Mouse (Mus musculus): ENCODE data around the gene Insig1.
A peak's percentile ranks its signal among the peaks of the same experiment; 100 is the strongest.

Insig1 gene

DNA sequence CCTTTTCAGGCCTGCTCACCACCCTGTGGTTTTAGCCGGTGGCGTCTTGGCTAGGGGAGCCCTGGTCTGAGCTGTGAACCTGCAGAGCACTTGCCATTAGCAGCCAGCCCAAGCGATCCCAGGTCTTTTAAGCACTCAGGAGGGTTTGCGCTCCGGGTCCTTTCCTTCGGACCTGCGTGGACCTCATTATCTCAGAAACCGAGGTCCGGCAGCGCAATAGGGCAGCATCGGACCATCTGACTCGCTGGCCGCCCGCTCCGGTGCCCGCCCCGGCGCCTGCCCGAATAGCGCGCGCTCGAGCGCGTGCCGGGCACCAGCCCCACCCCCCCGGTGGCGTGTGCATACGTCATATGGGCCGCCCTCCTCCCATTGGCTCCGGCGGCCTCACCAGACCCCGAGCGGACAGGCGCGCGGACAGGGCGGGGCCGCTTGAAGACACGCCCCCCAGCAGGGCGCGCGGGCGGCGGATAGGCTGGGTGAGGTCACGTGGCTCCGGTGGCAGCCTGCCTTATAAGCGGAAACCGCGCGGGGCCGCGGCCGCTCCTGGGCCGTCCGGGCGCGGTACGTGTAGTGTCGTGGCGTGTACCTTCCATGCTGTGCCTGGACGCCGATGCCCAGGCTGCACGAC lies at the start of gene Insig1:
Gene Insig1, plus strand, starts transcription at position 536 of the 628 bp plus-strand sequence.
- DNase-seq, result peak; percentile 98

DNA sequence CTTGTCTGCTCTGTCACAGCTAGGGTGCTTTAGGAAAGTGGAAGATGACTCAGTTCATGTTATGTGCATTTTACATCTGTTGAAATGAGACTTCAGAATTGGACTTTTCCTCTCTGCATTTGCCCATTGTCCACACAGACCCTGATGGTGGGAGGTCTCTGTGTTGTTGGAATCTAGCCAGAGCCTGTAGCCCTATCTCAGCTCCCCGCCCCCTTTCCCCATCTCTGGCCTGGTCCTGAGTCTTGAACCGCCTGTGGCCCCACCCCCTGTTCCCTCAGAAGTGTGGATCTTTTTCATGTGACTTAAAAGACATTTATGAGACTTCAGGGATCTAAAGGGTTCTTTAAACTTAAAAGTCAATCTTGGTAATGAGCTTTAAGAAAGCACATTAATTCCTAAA lies 47.7 kb upstream of the Insig1 start:
- DNase-seq, result no peak

DNA sequence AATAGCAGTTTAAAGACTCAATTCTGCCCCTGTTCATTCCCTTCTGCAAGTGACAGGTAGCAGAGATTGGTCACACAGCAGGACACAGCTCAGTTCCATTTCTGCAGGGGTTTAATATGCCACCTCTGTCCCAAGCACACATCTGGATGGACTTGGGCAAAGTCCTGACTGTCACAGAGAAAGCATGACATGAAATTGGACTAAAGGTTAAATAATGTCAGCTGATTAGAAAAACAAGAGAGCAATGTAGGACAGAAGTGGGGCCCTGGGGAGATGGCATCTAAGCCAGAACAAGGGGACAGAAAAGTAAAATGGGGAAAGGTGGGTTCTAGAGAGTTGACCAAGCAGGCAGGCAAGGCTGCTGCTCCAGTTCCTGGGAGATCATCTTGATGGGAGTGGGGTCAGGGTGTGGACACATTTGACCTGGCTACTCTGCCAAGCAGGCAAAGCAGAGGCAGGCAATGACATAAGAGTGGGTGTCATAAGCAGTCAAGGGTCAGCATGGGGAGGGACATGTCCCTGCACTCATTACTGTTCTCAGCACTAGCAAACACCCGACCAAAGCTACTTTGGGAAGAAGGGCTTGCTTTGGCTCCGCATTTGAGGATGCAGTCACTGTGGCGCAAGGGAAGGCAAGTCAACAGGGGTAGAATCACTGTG lies 39.5 kb upstream of the Insig1 start:
- DNase-seq, result no peak

DNA sequence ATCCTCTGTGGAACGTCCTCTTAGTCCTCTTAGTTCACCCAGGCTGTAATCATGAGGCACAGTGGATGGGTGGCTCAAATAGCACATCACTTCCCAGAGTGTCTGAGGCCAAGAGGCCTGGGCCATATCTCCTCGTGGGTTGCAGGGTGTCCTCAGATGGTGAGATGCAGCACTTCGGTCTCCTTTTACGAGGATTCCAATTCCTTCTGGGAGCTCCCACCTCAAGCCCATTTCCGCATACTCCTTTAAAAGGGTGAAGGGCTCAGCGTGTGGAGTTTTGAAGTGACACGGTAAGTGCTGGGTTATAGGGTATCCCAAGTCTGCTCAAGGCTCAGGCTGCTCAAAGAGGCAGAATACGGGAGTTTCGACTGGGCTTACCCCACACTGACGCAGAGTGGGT lies 38.3 kb upstream of the Insig1 start:
- DNase-seq, result no peak

DNA sequence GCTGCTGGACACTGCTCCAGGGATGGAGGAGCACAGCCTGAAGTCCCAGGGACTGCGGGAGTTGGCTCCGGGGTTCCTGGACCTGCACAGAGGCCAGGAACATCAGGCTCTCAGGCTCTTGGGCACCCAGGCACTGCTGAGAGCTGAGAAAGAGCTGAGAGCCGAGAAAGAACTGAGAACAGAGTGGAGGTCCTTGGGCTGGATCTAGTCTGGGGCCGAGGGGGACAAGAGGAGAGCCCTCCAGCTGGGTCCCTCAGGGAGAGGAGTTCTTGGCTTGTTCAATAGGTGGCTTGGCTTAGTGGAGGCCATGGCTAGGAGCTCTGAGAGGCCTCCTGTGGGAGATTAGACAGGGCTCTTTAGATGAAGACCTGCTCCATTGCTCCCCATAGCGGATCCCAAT lies 37.9 kb upstream of the Insig1 start:
- DNase-seq, result no peak

DNA sequence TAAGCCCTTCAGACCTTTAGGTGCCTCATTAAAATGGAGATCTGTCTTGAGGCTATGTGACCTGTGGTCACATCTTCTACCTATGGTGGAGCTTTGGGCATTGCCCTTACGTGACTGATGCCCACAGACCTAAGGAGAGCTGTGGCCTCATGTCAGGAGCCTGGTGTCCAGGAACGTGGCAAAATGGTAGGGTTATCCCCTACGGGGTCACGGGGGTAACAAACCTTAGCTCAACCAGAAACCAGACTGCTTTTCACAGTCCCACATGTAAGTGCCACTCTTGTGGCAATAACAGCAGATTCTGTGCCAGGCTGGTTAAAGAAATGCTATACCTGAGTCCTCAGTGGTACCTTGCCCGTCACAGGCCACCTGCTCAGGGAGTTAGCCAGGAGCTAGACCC lies 37.3 kb upstream of the Insig1 start:
- no peak for DNase-seq

DNA sequence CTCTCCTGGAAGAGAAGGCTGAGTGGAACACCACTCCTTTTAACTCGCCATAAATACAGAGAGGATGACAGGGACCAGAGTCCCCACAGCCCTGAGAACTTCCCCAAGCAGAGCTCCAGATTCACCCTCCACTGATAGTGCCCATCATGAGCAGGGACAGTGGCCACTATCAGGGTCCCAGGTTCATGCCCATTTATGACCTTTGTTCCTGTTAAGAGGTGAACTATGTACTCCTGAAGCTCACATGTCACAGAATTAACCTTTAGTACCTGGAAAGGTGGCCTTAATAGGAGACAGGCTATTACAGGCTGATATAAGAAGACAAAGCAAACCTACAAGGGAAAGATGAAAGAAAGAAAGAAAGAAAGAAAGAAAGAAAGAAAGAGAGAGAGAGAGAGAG lies 35.2 kb upstream of the Insig1 start:
- DNase-seq, result no peak

DNA sequence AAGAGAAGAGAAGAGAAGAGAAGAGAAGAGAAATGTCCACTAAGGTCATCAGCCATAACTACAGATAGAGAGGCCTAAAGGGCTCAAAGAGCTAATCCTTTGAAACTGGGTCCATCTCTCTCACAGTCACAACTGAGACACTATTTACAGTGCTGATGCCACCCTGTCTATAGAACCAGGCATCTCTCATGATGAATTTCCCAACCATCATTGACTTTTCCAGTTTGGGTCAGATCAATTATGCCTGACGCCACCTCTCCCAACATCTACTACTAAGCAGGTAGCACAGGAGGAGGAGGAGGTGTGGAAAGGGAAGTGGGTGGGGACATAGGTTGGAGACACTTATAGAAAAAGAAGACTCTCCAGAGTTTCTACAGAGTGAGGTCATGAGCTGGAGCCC lies 34.6 kb upstream of the Insig1 start:
- DNase-seq, result no peak

DNA sequence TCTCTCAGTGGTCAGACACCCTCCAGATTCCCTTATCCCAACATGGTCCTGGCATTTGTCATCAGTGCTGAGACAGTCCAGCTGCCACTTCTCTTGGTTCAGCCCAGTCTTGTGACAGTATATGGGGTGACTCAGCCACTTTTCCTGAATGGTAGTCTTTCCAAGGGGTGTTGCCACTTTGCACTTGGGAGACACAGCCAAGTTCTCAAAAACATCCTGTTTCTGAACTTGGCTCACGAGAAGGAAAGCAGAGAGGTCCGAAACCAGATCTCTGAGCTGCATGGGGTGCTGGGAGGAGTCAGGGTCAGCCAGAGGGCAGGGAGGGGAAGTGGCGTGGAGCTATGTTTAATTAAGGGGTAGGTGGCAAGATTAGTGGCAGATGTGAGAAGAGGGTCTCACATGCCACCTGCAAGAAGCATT lies 34.0 kb upstream of the Insig1 start:
- DNase-seq, result no peak

DNA sequence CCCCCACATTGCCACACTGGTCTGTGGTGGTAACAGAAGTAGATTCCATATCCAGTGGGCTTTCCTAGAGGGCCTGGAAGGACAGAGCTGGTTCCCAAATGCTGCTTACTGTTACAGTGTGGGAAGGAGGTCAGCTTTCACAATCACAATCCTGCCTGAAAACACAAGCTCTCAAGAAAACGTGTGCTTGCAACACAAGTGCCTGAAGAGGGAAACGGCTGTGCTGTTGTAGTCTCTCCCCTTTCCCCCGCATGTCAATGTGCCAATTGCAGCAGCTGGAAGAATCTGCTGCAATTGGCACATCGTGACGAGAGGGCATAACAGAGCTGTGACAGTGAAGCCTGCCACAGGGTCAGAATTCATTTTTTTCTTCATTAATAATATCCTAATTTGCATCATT lies 33.5 kb upstream of the Insig1 start:
- DNase-seq, result no peak

DNA sequence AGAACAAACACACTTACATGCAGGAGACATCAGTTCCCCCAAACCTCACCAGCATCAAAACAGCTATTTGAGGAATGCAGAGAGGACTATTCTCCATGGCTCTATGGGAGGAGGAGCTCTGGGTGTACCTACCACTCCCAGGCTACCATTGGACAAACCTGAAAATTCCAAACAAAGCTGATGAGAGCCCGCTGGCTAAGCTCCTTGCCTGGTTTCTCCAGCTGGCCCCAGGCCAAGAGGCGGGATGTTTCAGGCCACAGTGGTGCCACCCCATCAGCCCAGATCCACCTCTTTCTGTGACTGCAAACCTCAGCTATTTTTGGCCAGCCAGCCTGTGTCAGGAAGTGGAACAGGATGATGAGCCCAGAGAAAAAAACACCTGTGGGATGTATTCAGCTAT lies 33.0 kb upstream of the Insig1 start:
- DNase-seq, result no peak

DNA sequence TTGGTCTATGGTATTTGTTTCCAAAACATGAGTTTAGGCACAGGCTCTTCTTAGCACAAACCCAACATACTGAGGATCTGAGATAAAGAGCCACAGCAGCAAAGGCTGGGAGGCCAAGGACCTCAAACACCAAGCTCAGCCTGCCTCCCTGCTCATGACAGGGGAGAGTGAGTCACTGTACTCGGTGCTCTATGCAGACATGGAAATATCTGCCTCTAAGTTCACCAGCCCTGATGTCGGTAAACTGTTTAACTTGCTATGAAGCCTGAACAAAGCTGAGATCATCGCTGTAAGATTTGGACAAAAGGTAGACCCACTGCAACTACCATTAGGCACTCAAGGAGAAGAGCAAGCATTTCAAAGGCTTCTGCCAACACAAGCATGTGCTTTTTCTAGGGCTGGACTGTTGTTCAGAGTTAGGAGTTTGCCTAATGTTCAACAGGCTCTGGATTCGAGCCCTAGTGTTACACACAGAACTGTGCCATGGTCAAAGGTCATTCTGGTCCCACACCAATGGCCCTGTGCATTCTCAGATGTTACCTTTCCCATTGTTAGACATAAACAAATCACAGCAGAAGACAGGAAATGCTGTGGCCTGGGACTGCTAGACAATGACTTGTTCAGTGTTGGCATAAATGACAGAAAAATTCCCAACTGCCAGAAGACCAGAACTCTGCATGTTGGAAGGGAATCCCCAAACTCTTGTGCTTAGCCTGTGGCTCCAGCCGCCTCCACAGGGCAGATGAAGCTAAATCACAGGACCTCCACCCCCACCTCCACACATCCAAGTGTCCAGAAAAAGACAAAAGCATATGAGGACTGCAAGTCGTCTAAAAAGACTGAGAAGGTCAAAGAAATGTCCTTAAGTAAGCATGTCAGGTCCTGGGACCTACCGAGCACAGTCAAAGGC lies 31.2 kb upstream of the Insig1 start:
- no peak for DNase-seq

DNA sequence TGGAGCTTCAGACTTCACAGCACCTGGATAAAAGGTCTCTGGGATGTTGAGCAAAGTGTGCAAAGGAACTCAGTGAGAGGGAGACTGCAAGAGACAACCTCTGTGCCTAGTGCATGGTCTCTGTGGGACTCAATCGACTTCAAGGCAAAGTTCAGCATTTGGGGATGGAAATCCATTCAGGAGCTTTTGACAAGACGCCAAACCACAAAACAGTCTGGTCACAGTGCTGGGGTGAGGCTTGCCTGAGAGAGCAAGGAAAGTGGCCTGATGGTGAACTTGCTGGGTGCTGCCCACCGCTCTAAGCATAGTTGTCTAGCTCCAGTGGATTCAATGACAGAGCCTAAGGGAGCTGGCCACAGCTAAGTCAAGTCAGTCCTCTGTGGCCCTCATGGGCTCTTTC lies 30.4 kb upstream of the Insig1 start:
- DNase-seq, result no peak

DNA sequence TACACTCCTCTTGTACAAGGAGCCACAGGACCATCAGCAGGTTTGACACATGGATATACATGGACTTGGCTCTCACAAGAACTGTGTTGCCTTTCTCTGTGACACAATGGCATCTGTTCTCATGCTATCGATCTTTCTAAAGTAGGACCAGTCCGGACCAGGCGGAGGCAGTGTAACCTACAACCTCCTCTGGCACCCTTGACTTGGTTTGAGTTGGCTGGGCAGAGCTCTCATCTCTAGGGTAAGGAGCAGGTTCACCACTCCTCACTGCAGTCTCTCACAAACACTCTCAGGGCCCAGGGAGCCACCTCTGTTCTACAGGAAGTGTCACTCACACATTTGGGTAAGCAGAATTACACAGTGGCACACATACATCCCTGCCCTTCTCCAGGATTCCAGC lies 29.1 kb upstream of the Insig1 start:
- no peak for DNase-seq

DNA sequence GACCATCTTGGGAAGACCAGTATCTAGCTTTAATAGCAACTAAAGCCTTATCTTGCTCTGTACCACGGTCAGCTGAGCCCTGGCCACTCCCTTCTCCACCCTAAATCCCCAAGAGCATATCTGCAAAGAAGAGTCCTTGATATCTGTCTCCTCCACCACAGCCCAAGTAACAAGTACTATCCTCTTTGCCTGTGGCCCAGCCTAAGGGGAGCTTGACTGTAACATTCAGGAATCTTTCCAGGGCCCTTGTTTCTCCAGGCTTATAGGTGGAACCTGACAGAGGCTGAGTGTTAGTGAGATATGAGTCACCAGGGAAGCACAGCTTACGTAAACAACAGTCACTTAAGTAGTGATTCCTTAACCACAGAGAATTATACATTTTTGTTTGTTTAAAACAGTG lies 28.4 kb upstream of the Insig1 start:
- no peak for DNase-seq

DNA sequence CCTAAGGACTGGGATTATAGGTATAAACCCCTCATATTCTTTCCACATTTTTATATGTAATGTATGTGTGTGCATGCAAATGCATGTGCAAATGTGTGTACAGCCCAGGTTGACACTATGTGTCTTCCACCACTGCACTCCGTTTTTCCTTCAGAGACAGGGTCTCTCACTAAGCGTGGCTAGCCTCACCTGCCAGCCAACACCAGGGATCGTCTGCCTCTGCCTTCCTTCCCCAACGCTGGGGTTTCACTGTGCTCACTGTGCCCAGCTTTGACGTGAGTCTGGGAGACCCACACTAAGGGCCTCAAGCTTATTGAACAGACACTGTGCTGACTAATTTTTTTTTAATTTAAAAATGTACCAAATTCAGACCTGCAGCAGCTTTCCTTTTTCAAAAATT lies 27.8 kb upstream of the Insig1 start:
- no peak for DNase-seq

DNA sequence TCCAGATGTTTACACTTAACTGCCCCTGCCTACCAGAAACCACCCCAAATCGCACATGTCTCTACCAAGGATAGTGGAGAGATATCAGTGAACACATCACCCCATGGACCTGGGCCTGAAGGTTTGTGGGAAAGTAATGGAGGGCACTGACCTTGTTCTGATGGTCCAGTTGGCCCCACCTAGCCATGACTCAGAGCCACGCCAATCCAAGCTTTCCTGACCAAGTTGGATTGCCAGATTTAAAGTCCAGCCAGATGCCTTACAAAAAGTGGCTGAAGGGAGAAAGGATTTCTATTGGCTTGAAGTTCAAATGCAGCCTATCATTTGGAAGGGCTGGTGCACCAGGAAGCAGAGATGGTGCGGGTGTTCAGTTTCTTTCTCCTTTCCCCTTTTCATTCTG lies 24.2 kb upstream of the Insig1 start:
- no peak for DNase-seq

DNA sequence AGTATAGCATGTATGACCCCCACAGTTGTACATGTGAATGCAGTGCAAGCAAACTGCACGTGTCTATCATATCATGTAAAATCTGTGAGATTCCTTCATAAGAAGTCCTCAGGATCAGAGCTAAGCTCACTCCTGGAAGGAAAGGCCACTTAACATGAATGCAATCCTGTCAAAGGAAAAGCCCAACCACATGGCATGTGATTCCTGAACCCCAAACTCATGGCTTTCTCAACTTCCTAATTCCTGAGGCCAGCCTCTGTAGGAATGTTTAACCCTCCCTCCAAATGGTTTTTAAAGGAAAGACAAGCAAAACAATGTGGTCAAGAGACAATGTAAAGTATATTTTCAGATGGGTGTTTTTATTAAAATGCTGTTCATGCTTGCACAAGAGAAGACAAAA lies 23.2 kb upstream of the Insig1 start:
- DNase-seq, result no peak

DNA sequence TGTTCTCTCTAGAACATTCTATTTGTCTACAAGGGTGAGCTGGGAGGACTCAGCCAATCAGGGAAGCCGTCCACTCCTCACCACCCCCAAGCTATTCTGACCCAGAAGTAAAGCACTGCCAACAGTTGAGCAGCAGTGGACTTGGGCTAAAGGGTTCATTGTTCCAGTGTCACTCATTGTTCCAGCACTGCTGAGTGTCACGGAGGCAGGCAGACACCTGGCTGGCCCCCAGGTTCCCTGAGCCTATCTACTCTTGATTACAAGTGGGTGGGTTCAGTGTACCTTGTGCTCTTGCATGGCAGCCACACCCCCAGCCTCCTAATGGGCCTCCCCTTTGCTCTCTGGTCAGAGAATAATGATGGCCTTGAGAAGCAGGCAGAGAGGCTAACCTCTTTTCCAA lies 15.7 kb upstream of the Insig1 start:
- DNase-seq, result no peak

DNA sequence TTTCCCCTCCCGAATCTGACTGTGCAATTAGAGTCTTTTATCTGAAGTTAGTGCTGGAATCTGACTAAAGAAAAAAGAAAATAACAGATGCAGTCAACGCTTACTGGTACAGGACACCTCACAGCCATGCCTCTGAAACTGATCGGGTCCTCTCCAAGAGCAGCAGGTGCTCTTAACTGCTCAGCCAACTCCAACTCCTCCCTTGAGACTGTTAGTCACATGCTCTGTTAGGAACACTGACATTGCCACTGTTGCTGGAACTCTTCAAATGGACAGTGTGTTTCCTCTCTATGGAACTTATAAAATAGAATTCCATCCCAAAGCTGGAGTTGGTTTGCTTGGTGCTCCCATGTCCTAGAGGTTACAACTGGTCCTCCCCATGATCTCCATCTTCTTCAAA lies 14.3 kb upstream of the Insig1 start:
- no peak for DNase-seq

DNA sequence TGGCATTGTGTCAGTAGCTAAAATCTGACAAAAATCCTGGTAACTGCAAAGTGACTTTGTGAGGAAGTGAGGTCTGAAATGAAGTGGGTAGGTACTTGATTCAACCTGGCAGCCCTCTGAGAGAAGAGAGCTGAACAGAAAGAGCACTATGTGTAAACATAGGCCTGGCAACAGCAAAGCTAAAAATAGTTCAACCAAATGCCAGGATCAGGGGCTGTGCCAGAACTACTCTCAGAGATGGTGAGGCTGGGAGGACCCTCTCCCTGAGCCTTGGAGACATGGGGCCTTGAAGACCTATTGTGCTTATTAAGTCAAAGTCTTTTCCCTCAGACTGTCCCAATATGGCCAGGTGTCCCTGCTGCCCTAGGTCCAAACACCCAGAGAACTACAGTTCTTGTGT lies 10.7 kb upstream of the Insig1 start:
- no peak for DNase-seq

DNA sequence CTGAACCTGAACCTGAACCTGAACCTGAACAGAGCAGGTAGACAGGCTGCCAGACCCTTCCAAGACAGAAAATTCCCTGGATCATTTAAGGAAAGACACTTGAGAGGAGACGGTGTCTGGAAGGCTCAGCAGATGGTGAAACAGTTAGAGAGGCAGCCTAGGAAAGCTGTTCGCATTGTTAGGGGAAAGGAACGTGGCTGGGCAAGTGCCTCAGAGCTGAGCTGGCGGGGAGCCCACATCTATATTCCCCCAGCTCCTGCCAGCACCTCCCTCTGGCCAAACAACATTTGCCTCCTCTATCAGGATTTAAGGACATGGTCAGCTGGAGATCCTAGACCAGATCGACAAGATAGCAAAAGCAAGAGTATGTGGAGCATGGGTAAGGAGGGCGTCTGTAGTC lies 10.2 kb upstream of the Insig1 start:
- DNase-seq, result no peak

DNA sequence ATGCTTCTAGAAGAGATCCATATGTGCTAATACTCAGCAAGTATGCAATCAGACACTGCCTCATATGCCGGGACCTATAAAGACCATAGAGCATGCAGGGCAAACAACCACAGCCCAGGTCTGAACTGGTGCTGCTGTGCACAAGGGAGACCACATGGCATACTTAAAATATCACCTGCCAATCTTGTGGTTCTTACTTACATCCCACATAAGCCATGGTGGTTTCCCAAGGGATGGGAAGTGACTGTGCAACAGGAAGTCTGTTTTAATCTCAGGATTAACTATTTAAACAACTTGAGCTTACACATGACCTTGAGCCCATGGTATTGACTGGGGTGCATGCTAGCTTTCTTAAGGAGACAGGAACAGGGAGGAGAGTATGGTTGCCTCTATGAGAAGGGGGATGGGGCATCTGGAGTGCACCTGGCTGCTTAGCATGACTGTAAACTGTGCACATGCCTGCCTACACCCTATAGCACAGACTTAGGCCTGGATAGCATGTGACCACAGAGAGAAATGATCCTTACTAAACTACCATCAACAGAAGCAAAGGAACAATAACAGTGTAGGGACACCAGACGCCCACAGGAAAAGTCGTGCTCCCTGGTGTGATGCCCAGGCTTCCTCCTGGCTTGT lies 7.1 kb upstream of the Insig1 start:
- no peak for DNase-seq

DNA sequence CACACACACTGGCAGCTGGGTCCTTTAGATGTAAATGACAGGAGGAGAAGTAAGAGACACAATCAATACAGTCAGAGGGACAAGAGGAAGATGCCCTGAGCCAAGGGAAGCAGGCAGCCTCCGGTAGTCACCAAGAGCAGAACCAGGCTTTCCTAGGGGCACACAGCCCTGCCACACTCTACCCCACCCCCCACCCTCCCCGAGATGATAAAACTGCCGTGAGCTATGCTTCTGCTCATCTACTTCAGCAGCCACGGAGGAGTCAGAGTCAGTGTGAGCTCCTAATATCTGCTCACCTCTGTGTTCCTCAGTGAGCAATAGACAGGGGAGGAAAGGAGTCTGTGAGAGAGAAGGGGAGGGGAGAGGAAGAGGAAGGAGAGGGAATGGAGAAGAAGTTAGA lies 5.9 kb upstream of the Insig1 start:
- DNase-seq, result no peak

Data from spleen, adult 18-20 months (tissue).